Mouse (Mus musculus) E14TG2a.4 (cell line): ENCODE results near the gene Eva1c.

Experiments
- CTCF ChIP-seq: conservative IDR thresholded peaks from 2 replicates; pipeline ENCODE4 v1.5.1; 2014; ENCODE audit warnings: low read length
- NANOG ChIP-seq: IDR thresholded peaks from 2 replicates; pipeline ENCODE4 v1.6.1; 2014; ENCODE audit warnings: borderline replicate concordance, low read length, mixed read lengths
- POU5F1 ChIP-seq: IDR thresholded peaks from 2 replicates; pipeline ENCODE4 v1.6.1; 2014; ENCODE audit warnings: low read length, borderline replicate concordance

GRCm38 (mm10) chr16:90788580-90788979 is 37.9 kb upstream of the Eva1c start:
- TF ChIP-seq CTCF (no peak), NANOG (no peak), POU5F1 (no peak)
